Mouse (Mus musculus): Measurements from ENCODE around the gene Guk1. TPM values are rescaled to one million over a fixed set of nuclear protein-coding genes. Genes with fewer than 3 reads are reported as not detected.

Gene Guk1
- polyA plus RNA-seq, 1 experiment from 2014 or later = 101 TPM

GRCm38 (mm10) chr11:59136994-59137706 lies 54.9 kb downstream of the Guk1 start:
- WGBS = 43% methylated on average over 12 of the region's 12 CpGs
- Histone ChIP-seq H3K27ac (ENCODE audit: poor library complexity, severe bottlenecking) (peak overlapping the region; percentile 92), H3K4me1 (replicated peaks) (peaks cover 67% of the 10 kb centered on the region), H3K9me3 (replicated peaks) (no peaks in the 10 kb centered on the region), H3K9ac (peak overlapping the region; percentile 69), H3K36me3 (peaks cover 29% of the 10 kb centered on the region), H3K27me3 (replicated peaks) (peaks cover 52% of the 10 kb centered on the region), H3K4me3 (peak overlapping the region; percentile 39), H3K4me2 (peak overlapping the region; percentile 70)
- ATAC-seq (ENCODE audit: insufficient number of reproducible peaks, low FRiP score) = no peak

- WGBS = 22% methylated on average over 44 of the region's 44 CpGs
- peak within 1 kb of the TSS; percentile 69 for H3K9ac ChIP-seq
- H3K27me3 ChIP-seq (replicated peaks) = peaks cover 62% of the 10 kb centered on the region
- peaks cover 61% of the 10 kb centered on the region for H3K4me1 ChIP-seq (replicated peaks)
- H3K4me2 ChIP-seq = peak within 1 kb of the TSS; percentile 70
- peak within 1 kb of the TSS; percentile 92 for H3K27ac ChIP-seq (ENCODE audit: poor library complexity, severe bottlenecking)
- peak within 1 kb of the TSS; percentile 39 for H3K4me3 ChIP-seq
- peaks cover 40% of the 10 kb centered on the region for H3K36me3 ChIP-seq
- H3K9me3 ChIP-seq (replicated peaks) = no peaks in the 10 kb centered on the region
- no peak for ATAC-seq (ENCODE audit: insufficient number of reproducible peaks, low FRiP score)
Measured at GRCm38 (mm10) chr11:59135904-59136452, 56.0 kb downstream of the Guk1 start, which contains the start of gene Obscn. TSS of gene Obscn (minus strand) at chr11:59136402.

GRCm38 (mm10) chr11:59135051-59135820 lies 56.8 kb downstream of the Guk1 start:
- H3K36me3 ChIP-seq = peaks cover 48% of the 10 kb centered on the region
- H3K27me3 ChIP-seq (replicated peaks) = peaks cover 62% of the 10 kb centered on the region
- H3K27ac ChIP-seq (ENCODE audit: poor library complexity, severe bottlenecking) = no peak overlapping the region
- no peak for ATAC-seq (ENCODE audit: insufficient number of reproducible peaks, low FRiP score)
- H3K4me2 ChIP-seq = peak overlapping the region; percentile 70
- WGBS = 18% methylated on average over 55 of the region's 55 CpGs
- H3K9me3 ChIP-seq (replicated peaks) = no peaks in the 10 kb centered on the region
- peak overlapping the region; percentile 46 for H3K9ac ChIP-seq
- H3K4me3 ChIP-seq = peak overlapping the region; percentile 25
- peaks cover 59% of the 10 kb centered on the region for H3K4me1 ChIP-seq (replicated peaks)

GRCm38 (mm10) chr11:59134373-59134997 lies 57.5 kb downstream of the Guk1 start:
- Histone ChIP-seq H3K9ac (peak overlapping the region; percentile 17; the same call in 1 of the 2 replicates), H3K4me1 (replicated peaks) (peaks cover 52% of the 10 kb centered on the region), H3K9me3 (replicated peaks) (no peaks in the 10 kb centered on the region), H3K36me3 (peaks cover 55% of the 10 kb centered on the region), H3K27ac (ENCODE audit: poor library complexity, severe bottlenecking) (no peak overlapping the region), H3K27me3 (replicated peaks) (peaks cover 62% of the 10 kb centered on the region), H3K4me2 (peak overlapping the region; percentile 70), H3K4me3 (peak overlapping the region; percentile 22)
- ATAC-seq (ENCODE audit: insufficient number of reproducible peaks, low FRiP score) = no peak
- 15% methylated on average over 32 of the region's 35 CpGs for WGBS

Other genes with a start within 250 kb of the Guk1 start
- 8.5 and 11.6 TPM in 2 replicates for gene Hist3h2ba, start 243.3 kb downstream of the Guk1 start, polyA plus RNA-seq (2016; fragmentation: Nextera tagmentation; extraction: Ambion mirVana)
- 26.5 and 28.4 TPM in 2 replicates for gene Hist3h2a, start 237.5 kb downstream of the Guk1 start, polyA plus RNA-seq (2016; fragmentation: Nextera tagmentation; extraction: Ambion mirVana)
- 1.1 and 1.5 TPM in 2 replicates for gene Trim17, start 237.5 kb downstream of the Guk1 start, polyA plus RNA-seq (2016; fragmentation: Nextera tagmentation; extraction: Ambion mirVana)
- 27.6 and 30.8 TPM in 2 replicates for gene Trim11, start 214.1 kb downstream of the Guk1 start, polyA plus RNA-seq (2016; fragmentation: Nextera tagmentation; extraction: Ambion mirVana)
- 39.2 and 42.5 TPM in 2 replicates for gene Obscn, start 55.8 kb downstream of the Guk1 start, polyA plus RNA-seq (2016; fragmentation: Nextera tagmentation; extraction: Ambion mirVana)
- gene Iba57, start 28.5 kb downstream of the Guk1 start, polyA plus RNA-seq (2016; fragmentation: Nextera tagmentation; extraction: Ambion mirVana) = 7.3 and 7.8 TPM in 2 replicates
- 0.13 and 0.31 TPM in 2 replicates for gene Gjc2, start 9.0 kb downstream of the Guk1 start, polyA plus RNA-seq (2016; fragmentation: Nextera tagmentation; extraction: Ambion mirVana)
- gene Mrpl55, start 10.3 kb upstream of the Guk1 start, polyA plus RNA-seq (2016; fragmentation: Nextera tagmentation; extraction: Ambion mirVana) = 87.6 and 94.3 TPM in 2 replicates
- 23.2 and 25.0 TPM in 2 replicates for gene 2310033P09Rik, start 16.1 kb upstream of the Guk1 start, polyA plus RNA-seq (2016; fragmentation: Nextera tagmentation; extraction: Ambion mirVana)
- 609 and 632 TPM in 2 replicates for gene Arf1, start 36.1 kb upstream of the Guk1 start, polyA plus RNA-seq (2016; fragmentation: Nextera tagmentation; extraction: Ambion mirVana)
- 0.08 TPM in 1 of 2 replicates, not detected in the other for gene Wnt3a, start 98.5 kb upstream of the Guk1 start, polyA plus RNA-seq (2016; fragmentation: Nextera tagmentation; extraction: Ambion mirVana)
- gene Wnt9a, start 114.7 kb upstream of the Guk1 start, polyA plus RNA-seq (2016; fragmentation: Nextera tagmentation; extraction: Ambion mirVana) = 4.5 and 5.0 TPM in 2 replicates
- gene Prss38, start 183.4 kb upstream of the Guk1 start, polyA plus RNA-seq (2016; fragmentation: Nextera tagmentation; extraction: Ambion mirVana) = not detected in 2 replicates